Mouse (Mus musculus) lung, adult 2 months (tissue): ENCODE measurements around the gene Gm36028.

Source experiments
- CTCF ChIP-seq: fragments of 200-500 bp; IDR thresholded peaks from 2 replicates; pipeline ENCODE4 v1.5.1; 2011; ENCODE audit warnings: mild to moderate bottlenecking, low read length, control low read depth; ENCODE audit not compliant: insufficient read depth
- POLR2A ChIP-seq: fragments of 200-500 bp; IDR thresholded peaks from 2 replicates; pipeline ENCODE4 v1.6.1; 2011; ENCODE audit warnings: low read depth, mild to moderate bottlenecking, control low read depth, low read length, borderline replicate concordance; ENCODE audit errors: extremely low read depth

- TF ChIP-seq CTCF (no peak), POLR2A (no peak)
These were observed 31.7 kb upstream of the Gm36028 start for GRCm38 (mm10) chr16:37892667-37893066.
